Mouse (Mus musculus) duodenum, adult 2 months (tissue): ENCODE measurements around the gene Stau1. TPM values are rescaled to one million over a fixed set of nuclear protein-coding genes. Genes with fewer than 3 reads are reported as not detected.

Experiments used
- polyA plus RNA-seq: library from polyadenylated mRNA; depleted of rRNA; stranded (reverse); fragments of >200 nt; gene quantifications from 2 replicates; pipeline ENCODE4 v1.2.3, GENCODE M21; 2012; ENCODE audit warnings: low replicate concordance; rRNA removed

Stau1 gene
- polyA plus RNA-seq, result 7.0 and 15.6 TPM in 2 replicates

GRCm38 (mm10) chr2:166995796-166996532 lies at the start of gene Stau1:
Gene Stau1 (minus strand): TSS chr2:166996299.

GRCm38 (mm10) chr2:167014702-167015381 lies 18.7 kb upstream of the Stau1 start, which contains the start of gene Ddx27:
Gene Ddx27 (plus strand): TSS chr2:167015193.

DNA sequence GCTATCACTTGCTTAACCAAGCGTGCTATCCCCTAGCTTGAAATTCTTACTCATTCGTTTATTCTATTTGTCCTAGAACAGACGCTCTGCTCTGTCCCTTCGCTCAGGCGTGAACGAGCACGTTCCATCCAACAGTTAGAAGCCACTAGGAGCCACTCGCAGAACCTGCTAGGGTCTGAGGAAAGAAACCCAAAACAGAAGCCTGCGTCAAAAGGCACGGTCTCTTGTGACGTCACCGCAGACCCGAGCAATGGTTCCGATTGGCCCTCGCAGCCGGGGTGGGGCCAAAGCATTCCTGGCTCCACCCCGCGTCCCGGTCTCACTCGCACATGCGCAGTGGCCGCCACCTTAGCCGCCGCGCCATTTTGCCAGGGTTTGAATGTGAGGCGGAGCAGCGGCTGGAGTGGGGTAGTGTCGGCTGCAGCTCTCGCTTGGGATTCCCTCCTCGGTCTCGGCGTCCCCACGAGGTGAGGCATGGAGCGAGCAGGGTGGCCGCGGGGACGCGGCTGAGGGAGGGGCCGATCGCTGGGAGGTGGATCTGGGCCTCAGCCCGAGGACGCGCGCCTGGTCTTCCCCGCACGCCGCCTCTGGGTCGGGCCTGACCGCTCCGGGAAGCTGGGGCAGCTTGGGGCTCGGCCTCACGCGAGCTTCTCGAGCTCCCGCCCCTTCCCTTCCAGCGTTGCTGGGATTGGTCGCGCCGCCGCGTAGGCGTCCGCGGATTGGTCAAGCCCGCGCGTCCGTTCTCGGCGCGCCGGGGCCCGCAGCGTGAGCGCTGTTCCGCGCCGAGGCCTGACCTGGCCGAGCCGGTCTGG lies 90.2 kb downstream of the Stau1 start, which contains the start of gene Cse1l:
Cse1l (plus strand) TSS at position 330 of the 812 bp plus-strand sequence.

Other genes starting within 250 kb of the Stau1 start
- 4.4 and 7.1 TPM in 2 replicates for gene Trp53rkb, start 203.8 kb downstream of the Stau1 start, polyA plus RNA-seq
- 7.9 and 11.0 TPM in 2 replicates for gene Arfgef2, start 190.7 kb downstream of the Stau1 start, polyA plus RNA-seq
- 2.0 and 5.9 TPM in 2 replicates for gene Cse1l, start 90.3 kb downstream of the Stau1 start, polyA plus RNA-seq
- 10.7 and 15.9 TPM in 2 replicates for gene Ddx27, start 18.9 kb upstream of the Stau1 start, polyA plus RNA-seq
- gene Znfx1, start 66.7 kb upstream of the Stau1 start, polyA plus RNA-seq, result 20.6 and 41.2 TPM in 2 replicates
- gene Kcnb1, start 193.9 kb upstream of the Stau1 start, polyA plus RNA-seq, result 1.5 and 3.1 TPM in 2 replicates
- 7.1 and 7.9 TPM in 2 replicates for gene Ptgis, start 244.3 kb upstream of the Stau1 start, polyA plus RNA-seq